Mouse (Mus musculus): ENCODE measurements around the gene B3gnt2.

The B3gnt2 gene

DNA sequence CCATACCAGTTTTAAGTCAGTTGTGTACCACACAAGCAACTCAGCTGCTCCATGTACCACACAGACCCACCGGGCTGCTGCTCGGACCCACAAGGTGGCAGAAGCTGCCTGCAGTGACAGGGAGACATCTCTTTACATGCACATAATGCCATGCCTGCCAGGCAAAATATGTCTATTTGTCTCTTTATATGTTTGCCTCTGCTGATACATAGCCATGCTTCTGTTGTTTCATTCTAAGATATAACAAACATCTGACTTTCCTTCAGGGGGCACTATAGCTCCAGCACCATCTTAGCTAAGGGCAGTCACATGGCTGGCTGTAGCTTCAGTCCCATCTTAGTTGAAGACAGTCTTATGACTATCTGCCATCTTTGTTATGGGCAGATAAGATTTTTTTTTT is 150.2 kb downstream of the B3gnt2 start:
- no peak for DNase-seq

Measured in cerebellum, adult 8-10 months (tissue).